In genomic region chr11:12394151-12394550, GRCm38 (mm10) we compare ENCODE assay signal across 14 mouse cellular contexts.
DNase-seq lines count a peak whose midpoint lies in the region; ATAC-seq and TF ChIP-seq lines count a peak whose summit lies in the region.
"Had no signal": no experiment of that assay in that cellular context is flagged by ENCODE, and none has a peak within 500 bp of the region (broad histone marks: within the 10 kb centered on the region; RNA-seq: fewer than 3 reads in every experiment).

No protein-coding gene starts in this region.

- intact Hi-C loops in gastrocnemius, postnatal 14 days (cut with DNase I; ENCODE audit: low total_unique reads), result no loop called here

- DNase-seq in lung, postnatal 10 days, result peak; percentile 10
- DNase-seq in lung, adult 2 months, result no peak
- peak; percentile 12 for DNase-seq in gastrocnemius, postnatal 14 days
- DNase-seq in layer of hippocampus, postnatal 36 days, result peak; percentile 41 to 47
- no peak for DNase-seq in kidney, postnatal 14 days
- DNase-seq in spleen, postnatal 14 days (ENCODE audit: low spot score in 2 of 2), result no peak
- DNase-seq in B cell, adult 2 months, result no peak
- DNase-seq: cerebellum, adult 11-12 months; liver, postnatal 0 days; thymus, postnatal 25 days had no signal

- 39% methylated on average over 3 of the region's 3 CpGs for WGBS in lung, adult 2 months
- 57% methylated on average over 3 of the region's 3 CpGs for WGBS in stomach, embryonic 16.5 days

- no peaks in the 10 kb centered on the region for H3K36me3 ChIP-seq in stomach, embryonic 16.5 days (ENCODE audit: control insufficient read depth, insufficient read depth, low read length)
- H3K36me3 ChIP-seq: forebrain, embryonic 12.5 days; neural tube, embryonic 12.5 days had no signal

- no peaks in the 10 kb centered on the region for H3K27me3 ChIP-seq in stomach, embryonic 16.5 days (ENCODE audit: control insufficient read depth, insufficient read depth, low read length)
- H3K27me3 ChIP-seq: forebrain, embryonic 12.5 days; neural tube, embryonic 12.5 days had no signal

- TF ChIP-seq POLR2A in lung, adult 2 months (IDR thresholded peaks at IDR 0.05; ENCODE audit: borderline replicate concordance, extremely low read depth, low read depth, low read length), result no peak

- ATAC-seq in stomach, embryonic 16.5 days (ENCODE audit: insufficient read depth, low FRiP score), result peak; percentile 33; the same call in 1 of the 2 replicates
- ATAC-seq: liver, postnatal 0 days had no signal

- no peaks in the 10 kb centered on the region for H3K9me3 ChIP-seq in stomach, embryonic 16.5 days (replicated peaks; ENCODE audit: control insufficient read depth, low read length)
- H3K9me3 ChIP-seq: forebrain, embryonic 12.5 days; neural tube, embryonic 12.5 days had no signal

- H3K4me2 ChIP-seq in stomach, embryonic 16.5 days (ENCODE audit: low read depth, low read length), result no peak overlapping the region
- H3K4me2 ChIP-seq: forebrain, embryonic 12.5 days; neural tube, embryonic 12.5 days had no signal

- no peak for TF ChIP-seq CTCF in lung, adult 2 months (IDR thresholded peaks at IDR 0.05; ENCODE audit: insufficient read depth, low read length)

- H3K27ac ChIP-seq in stomach, embryonic 16.5 days (ENCODE audit: low read length), result no peak overlapping the region
- H3K27ac ChIP-seq: forebrain, embryonic 12.5 days; kidney, postnatal 0 days; neural tube, embryonic 12.5 days had no signal

- H3K4me1 ChIP-seq in lung, adult 2 months (ENCODE audit: control insufficient read depth, insufficient read depth, low read length), result no peaks in the 10 kb centered on the region
- H3K4me1 ChIP-seq in stomach, embryonic 16.5 days (ENCODE audit: control insufficient read depth, insufficient read depth, low read length), result 0 out of 2 replicates have a peak, but pooled peaks cover 2% of the 10 kb centered on the region
- H3K4me1 ChIP-seq: forebrain, embryonic 12.5 days; neural tube, embryonic 12.5 days had no signal

- no peak overlapping the region for H3K9ac ChIP-seq in stomach, embryonic 16.5 days (ENCODE audit: low read length)
- H3K9ac ChIP-seq: forebrain, embryonic 12.5 days; liver, postnatal 0 days; neural tube, embryonic 12.5 days had no signal

- no peak overlapping the region for H3K4me3 ChIP-seq in lung, adult 2 months (replicated peaks; ENCODE audit: extremely low read depth, low read depth, low read length)
- no peak overlapping the region for H3K4me3 ChIP-seq in stomach, embryonic 16.5 days (replicated peaks; ENCODE audit: low read length)
- H3K4me3 ChIP-seq: forebrain, embryonic 12.5 days; neural tube, embryonic 12.5 days had no signal

Comparison
In these comparisons a context has a peak if more than half of its experiments do, and no peak if none do; other contexts are left out.
1. DNase-seq: peak in lung, postnatal 10 days (single experiment), gastrocnemius, postnatal 14 days (single experiment) and layer of hippocampus, postnatal 36 days (2 of 2); none in lung, adult 2 months (single experiment), kidney, postnatal 14 days (single experiment), spleen, postnatal 14 days (0 of 2) and B cell, adult 2 months (0 of 2).